Mouse (Mus musculus): ENCODE data around the gene Kcnj15.

Kcnj15 gene

GRCm38 (mm10) chr16:95297651-95298050, 40.3 kb downstream of the Kcnj15 start:
- DNase-seq, result no peak

GRCm38 (mm10) chr16:95301667-95302066, 44.3 kb downstream of the Kcnj15 start:
- DNase-seq, result peak; percentile 3

- peak; percentile 88 for DNase-seq
Measured at GRCm38 (mm10) chr16:95303676-95304075, 46.3 kb downstream of the Kcnj15 start.

- no peak for DNase-seq
Measured at GRCm38 (mm10) chr16:95307823-95308360, 50.5 kb downstream of the Kcnj15 start.

GRCm38 (mm10) chr16:95321945-95322625, 64.7 kb downstream of the Kcnj15 start:
- peak; percentile 97 for DNase-seq

- DNase-seq, result no peak
Measured at GRCm38 (mm10) chr16:95332159-95332558, 74.8 kb downstream of the Kcnj15 start.

GRCm38 (mm10) chr16:95340885-95341791, 83.8 kb downstream of the Kcnj15 start:
- peak; percentile 98 for DNase-seq

GRCm38 (mm10) chr16:95342030-95342429, 84.7 kb downstream of the Kcnj15 start:
- DNase-seq, result no peak

- DNase-seq, result peak; percentile 92
Measured at GRCm38 (mm10) chr16:95344961-95345360, 87.6 kb downstream of the Kcnj15 start.

GRCm38 (mm10) chr16:95345882-95346281, 88.5 kb downstream of the Kcnj15 start:
- peak; percentile 93 for DNase-seq

- DNase-seq, result peak; percentile 99
Measured at GRCm38 (mm10) chr16:95347202-95347601, 89.8 kb downstream of the Kcnj15 start.

GRCm38 (mm10) chr16:95348555-95348954, 91.2 kb downstream of the Kcnj15 start:
- DNase-seq, result no peak

- DNase-seq, result peak; percentile 83
Measured at GRCm38 (mm10) chr16:95349344-95349743, 92.0 kb downstream of the Kcnj15 start.

- peak; percentile 80 for DNase-seq
Measured at GRCm38 (mm10) chr16:95349745-95350144, 92.4 kb downstream of the Kcnj15 start.
